Mouse (Mus musculus) lung, embryonic 15.5 days (tissue): ENCODE data around the gene Smap2. TPM values are rescaled to one million over a fixed set of nuclear protein-coding genes. Genes with fewer than 3 reads are reported as not detected.
A peak's percentile ranks its signal among the peaks of the same experiment; 100 is the strongest.

ENCODE experiments used
- ATAC-seq: fragments of 200-750 bp; cut with Nextera tagmentation; 2 replicates; pipeline ENCODE4 v1.8.0; 2017; ENCODE audit warnings: moderate number of reproducible peaks, borderline replicate concordance; ENCODE audit not compliant: low FRiP score, low TSS enrichment; ENCODE audit errors: extremely low read depth
- H3K27ac ChIP-seq: fragments of 300-500 bp; sonication (generic); 2 replicates; pipeline ENCODE4 v1.5.1; 2015; ENCODE audit warnings: moderate library complexity, mild to moderate bottlenecking, inconsistent platforms
- H3K27me3 ChIP-seq: fragments of 300-500 bp; sonication (generic); 2 replicates; pipeline ENCODE4 v1.6.1; 2015; ENCODE audit warnings: inconsistent platforms
- H3K36me3 ChIP-seq: fragments of 300-500 bp; sonication (generic); 2 replicates; pipeline ENCODE4 v1.6.1; 2015; ENCODE audit warnings: inconsistent platforms
- H3K4me1 ChIP-seq: fragments of 300-500 bp; sonication (generic); 2 replicates; pipeline ENCODE4 v1.6.1; 2015; ENCODE audit warnings: inconsistent platforms
- H3K4me2 ChIP-seq: fragments of 300-500 bp; sonication (generic); 2 replicates; pipeline ENCODE4 v1.6.1; 2015; ENCODE audit warnings: inconsistent platforms, mild to moderate bottlenecking, moderate library complexity
- H3K4me3 ChIP-seq: fragments of 300-500 bp; sonication (generic); 2 replicates; pipeline ENCODE4 v1.5.1; 2015; ENCODE audit warnings: mild to moderate bottlenecking, inconsistent platforms
- H3K9ac ChIP-seq: fragments of 300-500 bp; sonication (generic); 2 replicates; pipeline ENCODE4 v1.6.1; 2015; ENCODE audit warnings: inconsistent platforms
- H3K9me3 ChIP-seq: fragments of 300-500 bp; sonication (generic); 2 replicates; pipeline ENCODE4 v1.6.1; 2016; ENCODE audit warnings: inconsistent platforms
- WGBS: fragments of 180-500 bp; shearing (Covaris S2); methylation state at CpG from one replicate; pipeline ENCODE4 v1.1.7; 2015; 5-methylcytosine and 5-hydroxymethylcytosine counted together
- polyA plus RNA-seq: library from polyadenylated mRNA; unstranded; fragments of >200 nt; fragmentation: Nextera tagmentation; extraction: Ambion mirVana; gene quantifications from 2 replicates; pipeline ENCODE4 v1.2.1, GENCODE M21; 2015

The Smap2 gene
- polyA plus RNA-seq, 1 experiment from 2014 or later, result 14.3 TPM

DNA sequence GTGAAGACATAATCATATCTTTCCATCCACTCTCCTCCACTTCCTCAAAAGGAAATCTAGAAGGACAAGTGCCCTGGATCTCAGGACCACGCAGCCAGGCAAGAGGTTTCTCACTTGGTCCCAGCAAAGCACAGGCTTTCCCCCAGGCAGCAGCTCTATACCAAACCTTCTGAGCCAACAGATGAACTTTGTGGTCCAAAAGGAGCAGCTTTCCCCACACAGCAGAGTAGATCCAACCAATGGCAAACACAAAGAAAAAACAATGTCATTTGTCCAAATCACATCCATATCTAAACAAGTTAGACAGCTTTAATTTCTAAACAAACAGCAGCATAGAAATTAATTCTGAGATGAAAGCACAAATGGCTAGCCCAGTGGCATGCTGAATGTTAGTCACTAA is 15.4 kb downstream of the Smap2 start:
- Histone ChIP-seq H3K4me2 (no peak overlapping the region), H3K9ac (no peak overlapping the region), H3K4me1 (peaks cover 51% of the 10 kb centered on the region), H3K36me3 (no peaks in the 10 kb centered on the region), H3K27ac (peak overlapping the region; percentile 49), H3K9me3 (no peaks in the 10 kb centered on the region), H3K27me3 (no peaks in the 10 kb centered on the region), H3K4me3 (no peak overlapping the region)
- 27% methylated on average over 1 of the region's 1 CpGs for WGBS
- peak; percentile 58; the same call in 1 of the 2 replicates for ATAC-seq

GRCm38 (mm10) chr4:121001042-121001441 is 16.0 kb downstream of the Smap2 start:
- Histone ChIP-seq H3K9me3 (no peaks in the 10 kb centered on the region), H3K9ac (no peak overlapping the region), H3K27me3 (no peaks in the 10 kb centered on the region), H3K27ac (no peak overlapping the region), H3K4me3 (no peak overlapping the region), H3K4me2 (no peak overlapping the region), H3K36me3 (no peaks in the 10 kb centered on the region), H3K4me1 (peaks cover 57% of the 10 kb centered on the region)
- WGBS, result 80% methylated on average over 2 of the region's 2 CpGs
- ATAC-seq, result no peak

DNA sequence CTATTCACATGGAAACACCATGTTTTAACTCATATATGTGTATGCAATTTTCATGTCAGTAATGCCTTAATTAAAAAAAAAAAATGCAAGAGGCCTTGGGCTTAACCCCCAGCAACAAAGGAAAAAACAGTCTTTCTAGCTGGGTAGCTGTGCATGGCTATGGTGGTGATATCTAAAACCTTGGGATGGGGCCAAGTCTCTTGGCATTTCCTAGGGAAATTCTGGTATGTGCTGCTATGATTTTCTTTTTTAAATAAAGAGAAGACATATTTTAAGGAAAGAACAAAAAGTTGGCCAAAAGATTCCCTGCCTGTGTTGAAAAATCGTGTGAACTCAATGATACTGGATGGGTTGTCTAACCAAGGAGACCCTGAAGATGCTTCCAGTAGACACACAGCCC is 21.1 kb downstream of the Smap2 start:
- ATAC-seq, result no peak
- H3K27ac ChIP-seq, result peak overlapping the region; percentile 50
- H3K9me3 ChIP-seq, result no peaks in the 10 kb centered on the region
- H3K9ac ChIP-seq, result no peak overlapping the region
- H3K27me3 ChIP-seq, result no peaks in the 10 kb centered on the region
- no peak overlapping the region for H3K4me2 ChIP-seq
- WGBS, result 43% methylated on average over 1 of the region's 1 CpGs
- peaks cover 24% of the 10 kb centered on the region for H3K4me1 ChIP-seq
- H3K36me3 ChIP-seq, result no peaks in the 10 kb centered on the region
- H3K4me3 ChIP-seq, result no peak overlapping the region

DNA sequence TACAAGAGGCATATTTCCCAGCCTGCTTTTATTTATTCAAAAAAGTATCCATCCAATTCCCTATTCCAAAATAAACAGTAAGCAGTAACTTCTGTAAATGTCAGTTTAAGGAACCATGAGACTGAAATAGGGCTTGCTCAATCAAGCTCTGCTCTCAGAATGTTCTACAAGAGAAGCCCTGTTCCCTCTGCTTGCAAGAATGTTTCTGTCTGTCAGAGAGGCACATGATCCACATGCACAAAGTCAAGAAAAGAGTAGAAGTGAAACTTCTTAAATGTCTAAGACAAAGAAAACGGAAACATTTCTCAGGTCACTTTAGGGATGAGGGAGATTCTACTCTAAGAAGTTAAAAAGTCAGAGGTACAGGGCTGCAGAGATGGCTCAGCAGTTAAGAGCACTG is 24.0 kb downstream of the Smap2 start:
- no peak for ATAC-seq
- Histone ChIP-seq H3K9me3 (no peaks in the 10 kb centered on the region), H3K27me3 (no peaks in the 10 kb centered on the region), H3K4me3 (no peak overlapping the region), H3K9ac (no peak overlapping the region), H3K4me1 (peaks cover 17% of the 10 kb centered on the region), H3K4me2 (no peak overlapping the region), H3K36me3 (no peaks in the 10 kb centered on the region), H3K27ac (no peak overlapping the region)
- 82% methylated on average over 1 of the region's 1 CpGs for WGBS

- WGBS, result 81% methylated on average over 2 of the region's 2 CpGs
- no peaks in the 10 kb centered on the region for H3K27me3 ChIP-seq
- ATAC-seq, result no peak
These were observed 24.8 kb downstream of the Smap2 start for GRCm38 (mm10) chr4:120992284-120992683.

GRCm38 (mm10) chr4:120987319-120987718 is 29.7 kb downstream of the Smap2 start:
- Histone ChIP-seq H3K9me3 (no peaks in the 10 kb centered on the region), H3K9ac (no peak overlapping the region), H3K27ac (no peak overlapping the region), H3K4me3 (no peak overlapping the region), H3K4me1 (peaks cover 3% of the 10 kb centered on the region; the same call in 1 of the 2 replicates), H3K4me2 (no peak overlapping the region), H3K36me3 (peaks cover 7% of the 10 kb centered on the region), H3K27me3 (no peaks in the 10 kb centered on the region)
- WGBS, result 61% methylated on average over 4 of the region's 4 CpGs
- ATAC-seq, result no peak

More at GRCm38 (mm10) chr4:120992284-120992683, 24.8 kb downstream of the Smap2 start:
- no peaks in the 10 kb centered on the region for H3K9me3 ChIP-seq
- no peak overlapping the region for H3K9ac ChIP-seq
- H3K27ac ChIP-seq, result no peak overlapping the region
- H3K4me1 ChIP-seq, result peaks cover 17% of the 10 kb centered on the region
- H3K36me3 ChIP-seq, result no peaks in the 10 kb centered on the region
- H3K4me2 ChIP-seq, result no peak overlapping the region
- no peak overlapping the region for H3K4me3 ChIP-seq

DNA sequence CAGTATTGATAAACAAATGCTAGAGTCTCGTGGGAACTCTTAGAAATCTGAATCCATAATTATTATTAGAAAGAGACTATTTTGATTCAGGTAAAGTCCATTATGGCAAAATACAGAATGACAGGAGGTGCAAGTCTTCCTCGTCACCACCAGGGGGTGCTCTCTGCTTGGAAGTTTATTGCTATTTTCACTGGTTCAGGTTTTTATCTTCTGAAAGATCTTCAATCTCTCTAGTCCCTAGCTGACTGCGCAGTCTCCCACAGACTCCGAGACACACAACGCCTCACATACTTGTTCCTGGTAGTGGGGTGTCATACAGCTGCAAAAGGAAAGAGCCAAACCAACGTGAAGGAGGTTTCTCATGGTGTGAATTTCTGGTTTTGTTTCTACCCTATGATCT is 30.6 kb downstream of the Smap2 start:
- no peak overlapping the region for H3K9ac ChIP-seq
- no peak overlapping the region for H3K4me3 ChIP-seq
- H3K4me2 ChIP-seq, result no peak overlapping the region
- H3K4me1 ChIP-seq, result peaks cover 3% of the 10 kb centered on the region; the same call in 1 of the 2 replicates
- no peaks in the 10 kb centered on the region for H3K27me3 ChIP-seq
- no peak; the same call in 1 of the 2 replicates for ATAC-seq
- H3K27ac ChIP-seq, result no peak overlapping the region
- WGBS, result 13% methylated on average over 6 of the region's 6 CpGs
- H3K36me3 ChIP-seq, result peaks cover 10% of the 10 kb centered on the region
- no peaks in the 10 kb centered on the region for H3K9me3 ChIP-seq

- Histone ChIP-seq H3K27me3 (no peaks in the 10 kb centered on the region), H3K4me3 (no peak overlapping the region), H3K9ac (no peak overlapping the region), H3K36me3 (peaks cover 21% of the 10 kb centered on the region), H3K4me2 (no peak overlapping the region), H3K27ac (no peak overlapping the region), H3K4me1 (no peaks in the 10 kb centered on the region), H3K9me3 (no peaks in the 10 kb centered on the region)
- no peak for ATAC-seq
- WGBS, result 83% methylated on average over 3 of the region's 3 CpGs
These were observed 38.8 kb downstream of the Smap2 start for GRCm38 (mm10) chr4:120978221-120978620.

GRCm38 (mm10) chr4:120975428-120975734 is 41.7 kb downstream of the Smap2 start:
- WGBS, result 79% methylated on average over 4 of the region's 4 CpGs
- no peaks in the 10 kb centered on the region for H3K27me3 ChIP-seq
- no peaks in the 10 kb centered on the region for H3K9me3 ChIP-seq
- no peak overlapping the region for H3K4me3 ChIP-seq
- peaks cover 14% of the 10 kb centered on the region; the same call in 1 of the 2 replicates for H3K36me3 ChIP-seq
- H3K4me2 ChIP-seq, result no peak overlapping the region
- H3K9ac ChIP-seq, result no peak overlapping the region
- no peak for ATAC-seq
- peak overlapping the region; percentile 4; the same call in 1 of the 2 replicates for H3K27ac ChIP-seq
- H3K4me1 ChIP-seq, result no peaks in the 10 kb centered on the region

DNA sequence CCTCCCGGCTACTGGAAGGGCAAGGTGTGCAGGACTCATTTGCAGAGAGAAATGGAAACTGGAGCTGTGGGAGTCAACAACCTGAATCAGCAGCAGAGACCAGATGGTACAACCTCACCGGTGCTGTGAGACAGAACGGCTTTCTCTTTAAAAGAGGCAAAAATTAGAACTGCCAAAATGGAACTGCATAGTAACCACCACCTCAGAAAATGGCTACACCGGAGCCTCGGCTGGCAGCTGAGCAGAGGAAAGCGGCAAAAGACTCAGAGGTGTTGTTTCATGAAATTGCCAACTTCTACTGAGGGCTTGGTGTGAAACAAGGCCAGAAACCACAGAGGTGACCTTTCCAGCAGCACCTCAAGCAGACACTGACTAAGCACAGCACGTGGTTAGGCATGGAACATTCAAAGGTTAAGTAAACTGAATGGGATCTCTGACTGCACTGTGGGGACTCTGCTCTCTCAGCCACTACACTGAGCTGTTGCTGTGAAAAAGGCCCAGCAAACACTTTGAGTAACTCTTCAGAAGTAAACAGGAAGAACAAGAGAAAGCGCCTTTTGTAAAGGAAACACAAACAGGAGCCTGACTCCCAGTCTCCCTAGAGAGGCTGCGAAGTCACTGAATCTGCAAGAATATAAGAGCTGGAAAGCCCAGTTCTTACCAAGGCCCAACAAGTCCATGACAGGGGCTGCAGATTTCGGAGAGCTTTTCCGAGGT is 42.2 kb downstream of the Smap2 start:
- ATAC-seq, result no peak
- H3K4me3 ChIP-seq, result no peak overlapping the region
- H3K27ac ChIP-seq, result peak overlapping the region; percentile 4; the same call in 1 of the 2 replicates
- H3K36me3 ChIP-seq, result peaks cover 15% of the 10 kb centered on the region; the same call in 1 of the 2 replicates
- WGBS, result 72% methylated on average over 11 of the region's 11 CpGs
- no peaks in the 10 kb centered on the region for H3K9me3 ChIP-seq
- H3K9ac ChIP-seq, result no peak overlapping the region
- no peaks in the 10 kb centered on the region for H3K4me1 ChIP-seq
- H3K27me3 ChIP-seq, result no peaks in the 10 kb centered on the region
- H3K4me2 ChIP-seq, result no peak overlapping the region

GRCm38 (mm10) chr4:120971842-120972241 is 45.2 kb downstream of the Smap2 start:
- Histone ChIP-seq H3K9ac (no peak overlapping the region), H3K4me2 (no peak overlapping the region), H3K4me3 (no peak overlapping the region), H3K27ac (no peak overlapping the region), H3K4me1 (no peaks in the 10 kb centered on the region), H3K9me3 (no peaks in the 10 kb centered on the region), H3K27me3 (no peaks in the 10 kb centered on the region), H3K36me3 (peaks cover 18% of the 10 kb centered on the region; the same call in 1 of the 2 replicates)
- WGBS, result 89% methylated on average over 8 of the region's 8 CpGs
- no peak for ATAC-seq

DNA sequence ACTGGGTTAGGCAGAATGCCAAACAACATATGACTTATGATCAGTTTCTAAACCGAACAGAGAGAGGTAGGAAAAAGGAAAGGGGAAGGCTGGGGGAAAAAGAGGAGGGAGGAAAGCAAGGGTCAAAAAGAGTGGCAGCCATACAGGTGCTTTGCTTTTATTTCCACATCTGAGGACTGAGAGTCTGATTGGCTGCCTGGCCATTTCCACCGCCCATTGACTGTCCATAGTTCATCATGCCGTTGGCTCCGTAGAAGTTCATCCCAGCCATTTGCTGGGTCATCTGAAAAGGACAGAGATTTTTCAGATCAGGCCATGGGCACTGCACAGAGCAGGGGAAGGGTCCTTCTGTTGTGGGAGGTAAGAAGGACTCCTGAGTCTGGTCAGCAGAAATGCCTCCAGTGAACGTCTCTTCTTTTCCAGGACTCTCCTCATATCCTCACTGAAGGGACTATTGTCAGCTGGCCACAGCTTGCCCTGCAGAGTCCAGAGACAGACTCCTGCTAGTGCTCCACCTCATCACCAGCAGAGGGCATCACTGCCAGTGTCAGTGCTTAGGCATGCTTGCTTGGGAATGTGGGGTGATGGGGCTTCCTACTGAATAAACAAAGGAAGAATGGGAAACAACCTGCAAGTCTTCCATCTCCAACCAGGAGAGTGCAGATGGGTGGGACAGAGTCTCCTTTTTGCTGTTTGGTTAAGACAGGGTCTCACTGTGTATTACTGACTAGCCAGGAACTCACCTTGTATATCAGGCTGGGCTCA is 47.5 kb downstream of the Smap2 start:
- Histone ChIP-seq H3K27ac (no peak overlapping the region), H3K9ac (no peak overlapping the region), H3K4me1 (no peaks in the 10 kb centered on the region), H3K36me3 (peaks cover 14% of the 10 kb centered on the region; the same call in 1 of the 2 replicates), H3K27me3 (no peaks in the 10 kb centered on the region), H3K4me2 (no peak overlapping the region), H3K9me3 (no peaks in the 10 kb centered on the region), H3K4me3 (no peak overlapping the region)
- 60% methylated on average over 5 of the region's 5 CpGs for WGBS
- 0 out of 2 replicates have a peak, but pooled peaks have one; percentile 35 for ATAC-seq
